Mouse (Mus musculus) 3T3-L1 (cell line): ENCODE results near the gene Snx20.

Experiments
- DNase-seq: peaks from one replicate; pipeline ENCODE4 v3.0.0-alpha.2; 2015; ENCODE audit warnings: low read depth, low spot score

Snx20 gene

DNA sequence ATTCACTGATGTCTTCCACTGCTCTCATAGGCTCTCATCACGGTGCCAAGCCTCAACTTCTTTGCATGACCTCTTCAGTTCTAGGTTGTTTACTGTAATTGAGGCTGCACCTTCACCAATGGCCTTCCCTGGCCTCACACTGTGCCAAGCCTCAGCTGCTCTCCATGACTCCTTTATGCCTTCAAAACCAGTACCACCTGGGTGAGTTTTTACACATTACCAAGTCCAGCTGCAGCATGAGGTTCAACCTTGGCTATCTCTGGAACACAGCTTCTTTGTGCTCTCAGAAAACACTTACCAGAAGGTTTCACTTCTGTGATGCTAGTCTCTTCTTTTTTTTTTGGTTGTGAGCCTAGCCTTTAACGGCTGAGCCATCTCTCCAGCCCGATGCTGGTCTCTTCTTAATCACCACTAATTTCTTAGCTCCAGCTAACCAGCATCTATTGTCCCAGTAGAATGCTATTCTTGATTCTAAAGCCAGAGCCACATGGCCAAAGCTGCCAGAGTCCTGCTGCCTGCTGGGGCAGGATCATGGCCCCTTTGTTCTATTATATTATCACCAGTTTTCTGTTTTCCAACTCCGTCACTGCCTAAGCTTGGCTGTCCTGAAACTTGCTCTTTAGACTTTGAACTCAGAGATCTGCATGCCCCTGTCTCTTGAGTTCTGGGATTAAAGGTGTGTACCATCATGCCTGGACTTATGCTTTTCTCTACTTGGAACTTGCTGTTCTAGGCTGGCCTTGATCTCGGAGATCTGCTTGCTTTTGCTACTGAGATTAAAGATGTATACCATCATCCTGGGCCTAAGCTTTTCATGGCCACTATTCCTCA lies 7.0 kb upstream of the Snx20 start:
- no peak for DNase-seq

DNA sequence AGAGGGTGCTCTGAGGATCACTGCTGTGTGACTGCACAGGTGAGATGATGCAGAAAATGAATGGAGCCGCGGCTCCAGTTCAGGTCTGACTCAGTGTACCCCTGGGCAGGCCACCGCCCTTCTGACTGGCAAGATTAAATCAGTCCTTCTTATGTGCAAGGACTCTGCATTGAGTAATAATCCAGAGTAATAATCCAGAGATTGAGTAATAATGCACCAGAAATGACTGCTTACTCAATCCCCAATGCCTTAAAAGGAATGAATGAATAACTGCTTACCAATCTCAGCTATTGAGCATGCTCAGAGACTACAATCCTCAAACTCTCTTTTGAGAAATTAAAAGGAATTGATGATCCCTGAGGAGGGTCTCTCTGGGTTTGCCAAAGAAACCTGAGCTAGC lies 3.0 kb upstream of the Snx20 start:
- DNase-seq: no peak

DNA sequence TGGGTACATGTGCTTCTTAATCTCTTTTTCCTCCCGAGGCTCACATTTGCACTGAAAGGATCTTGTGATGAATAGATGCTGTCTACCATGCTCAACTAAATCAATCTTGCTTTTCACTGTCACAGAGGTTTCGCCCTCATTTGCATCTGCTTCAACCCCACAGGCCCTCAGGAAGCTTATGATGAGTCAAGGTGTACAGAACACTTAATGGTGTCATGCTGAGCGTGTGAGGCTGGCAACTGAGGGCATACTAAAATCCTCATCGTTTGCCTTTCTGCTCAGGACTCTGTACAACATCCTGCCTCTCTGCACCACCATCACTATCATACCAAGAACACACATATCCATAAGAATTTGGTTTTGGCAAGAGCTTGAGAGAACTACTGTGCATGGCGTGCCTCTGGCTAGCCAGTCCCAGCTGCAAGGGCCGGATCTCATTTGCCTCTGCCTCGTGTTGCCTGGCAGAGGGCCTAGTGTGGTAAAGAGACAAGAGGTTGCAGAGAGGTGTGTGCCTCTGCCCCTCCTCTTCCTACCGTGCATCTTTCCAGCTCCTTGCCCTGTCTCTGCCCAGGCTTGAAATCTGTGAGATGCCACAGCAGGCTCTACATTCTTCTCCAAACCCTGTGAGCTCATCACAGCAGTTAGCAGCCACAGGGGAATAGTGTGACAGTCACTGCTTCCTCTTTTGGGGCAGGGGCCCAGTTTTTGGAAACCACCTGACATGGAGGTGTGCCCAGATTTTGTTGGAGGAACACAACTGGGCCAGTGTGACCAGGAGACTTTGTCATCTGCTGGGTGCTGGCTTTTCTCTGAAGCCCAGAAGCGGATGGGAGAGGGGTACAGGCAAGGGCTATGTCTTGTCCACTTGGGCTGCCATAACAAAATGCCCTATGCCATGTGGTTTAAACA lies 1.4 kb upstream of the Snx20 start:
- peak; percentile 34 for DNase-seq

DNA sequence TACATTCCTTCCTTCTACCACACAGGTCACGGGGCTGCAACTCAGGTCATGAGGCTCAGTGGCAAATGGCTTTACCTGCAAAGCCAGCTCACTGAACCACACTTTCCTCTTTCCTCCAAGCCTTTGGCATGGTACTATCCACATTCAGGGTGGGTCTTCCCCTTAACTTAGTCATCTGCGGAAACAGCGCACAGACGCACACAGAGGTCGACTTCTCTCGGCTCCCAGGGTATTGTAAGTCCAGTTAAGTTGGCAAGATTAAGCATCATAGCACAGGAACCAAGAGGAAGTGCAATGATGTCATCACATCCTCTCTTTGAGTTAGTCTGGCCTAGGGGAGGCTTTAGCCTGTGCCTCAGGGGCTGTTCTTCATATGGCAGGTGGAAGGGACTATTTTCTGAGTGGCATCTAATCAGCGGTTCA lies 2.6 kb downstream of the Snx20 start:
- no peak for DNase-seq

- DNase-seq: peak; percentile 68
Observed at GRCm38 (mm10) chr8:88631081-88631480, 4.8 kb downstream of the Snx20 start.

DNA sequence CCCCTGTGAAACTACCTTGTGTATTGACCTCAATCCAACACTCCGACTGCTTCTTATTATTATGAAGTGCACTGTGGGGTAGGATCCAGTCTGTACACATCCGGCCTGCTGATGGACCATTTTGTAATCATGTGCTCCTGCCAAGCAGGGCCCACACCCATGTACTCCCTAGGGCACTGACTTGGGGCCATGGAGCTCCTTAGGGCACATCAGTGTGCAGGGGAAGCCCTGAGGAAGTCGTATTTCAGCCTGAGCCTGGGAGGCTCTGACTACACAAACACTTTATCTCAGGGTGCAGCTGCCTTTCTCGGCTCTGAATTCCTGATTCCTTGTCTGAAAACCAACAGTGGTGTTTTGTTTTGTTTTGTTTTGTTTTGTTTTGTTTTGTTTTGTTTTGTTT lies 5.7 kb downstream of the Snx20 start:
- peak; percentile 12 for DNase-seq

DNA sequence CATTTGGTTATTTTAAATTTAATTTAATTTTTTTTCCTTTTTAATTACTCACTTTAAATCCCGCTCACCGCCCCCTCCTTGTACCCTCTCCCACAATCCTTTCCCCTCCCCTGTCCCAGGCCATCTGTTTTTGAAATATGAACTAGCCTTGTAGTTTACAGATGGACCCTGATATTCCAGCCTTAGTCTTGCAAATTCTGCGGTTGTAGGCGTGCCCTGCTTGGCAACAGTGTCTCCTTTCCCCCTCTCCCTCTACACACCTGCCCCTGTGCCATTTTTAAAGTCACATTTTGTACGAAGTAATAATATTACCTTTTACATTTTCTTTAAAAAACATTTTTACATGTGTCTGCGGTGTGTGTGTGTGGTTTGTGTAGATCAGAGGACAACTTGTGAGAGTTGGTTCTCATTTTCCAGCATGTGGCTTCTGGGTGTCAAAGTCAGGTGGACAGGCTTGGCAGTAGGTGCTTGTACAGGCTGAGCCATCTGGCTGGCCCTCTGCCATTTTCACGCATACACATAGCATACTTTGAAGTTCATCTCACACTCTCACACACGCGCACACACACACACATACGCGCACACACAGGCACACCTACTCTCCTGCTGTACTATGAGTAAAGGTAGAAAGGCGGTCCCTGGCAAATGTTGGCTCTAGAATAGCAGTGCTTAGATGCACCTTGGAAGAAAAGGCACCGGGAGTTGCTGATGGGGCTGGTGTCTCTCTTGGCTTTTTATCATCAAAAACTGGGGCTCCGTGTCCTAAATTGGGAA lies 7.7 kb downstream of the Snx20 start:
- no peak for DNase-seq

DNA sequence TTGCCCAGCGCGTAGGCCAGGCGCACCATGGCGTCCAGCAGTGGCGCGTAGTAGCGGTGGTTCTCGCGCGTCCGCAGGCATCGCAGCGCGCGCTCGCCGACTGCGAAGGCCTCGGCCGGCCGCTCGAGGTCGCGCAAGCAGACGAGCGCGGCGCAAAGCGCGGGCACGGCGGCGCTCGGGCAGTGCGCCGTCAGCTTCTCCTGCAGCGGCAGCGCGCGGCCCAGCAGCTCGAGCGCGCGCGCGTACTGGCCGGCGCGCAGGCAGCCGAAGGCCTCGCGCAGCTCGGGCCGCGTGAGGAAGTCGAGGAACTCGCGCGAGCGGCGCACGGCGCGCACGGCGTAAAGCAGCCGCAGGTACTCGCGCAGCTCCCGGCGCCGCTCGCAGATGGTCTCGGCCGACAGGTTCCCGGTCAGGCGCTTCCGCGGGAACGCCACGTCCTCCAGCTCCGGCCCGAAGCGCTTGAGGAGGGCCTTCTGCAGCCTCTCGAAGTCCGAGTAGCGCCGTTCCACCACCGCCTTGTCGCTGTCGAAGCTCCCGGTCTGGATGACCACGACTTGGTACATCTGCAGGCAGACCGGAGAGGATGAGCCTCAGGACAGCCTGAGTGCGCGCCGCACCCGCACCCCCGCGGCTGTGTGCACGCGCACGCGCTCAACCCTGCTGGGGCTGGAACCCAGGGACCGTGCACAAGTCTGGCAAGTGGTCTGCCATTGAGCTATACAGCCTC lies 8.5 kb downstream of the Snx20 start:
- DNase-seq: no peak

DNA sequence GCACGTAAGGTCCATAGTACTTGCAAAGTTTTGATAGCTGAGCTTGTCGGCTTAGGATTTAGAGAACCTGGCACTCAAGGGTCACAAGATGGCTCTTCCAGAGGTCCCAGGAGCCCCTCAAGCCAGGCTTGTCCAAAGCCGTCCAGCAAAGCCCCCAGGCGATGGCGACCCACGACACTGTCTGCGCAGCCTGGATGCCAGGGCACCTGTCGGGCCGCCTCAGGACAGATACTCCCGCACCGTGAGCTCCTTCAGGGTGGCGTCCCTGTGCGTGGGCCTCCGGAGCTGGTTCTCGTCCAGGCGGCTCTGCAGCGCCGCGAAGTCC lies 9.0 kb downstream of the Snx20 start:
- no peak for DNase-seq

DNA sequence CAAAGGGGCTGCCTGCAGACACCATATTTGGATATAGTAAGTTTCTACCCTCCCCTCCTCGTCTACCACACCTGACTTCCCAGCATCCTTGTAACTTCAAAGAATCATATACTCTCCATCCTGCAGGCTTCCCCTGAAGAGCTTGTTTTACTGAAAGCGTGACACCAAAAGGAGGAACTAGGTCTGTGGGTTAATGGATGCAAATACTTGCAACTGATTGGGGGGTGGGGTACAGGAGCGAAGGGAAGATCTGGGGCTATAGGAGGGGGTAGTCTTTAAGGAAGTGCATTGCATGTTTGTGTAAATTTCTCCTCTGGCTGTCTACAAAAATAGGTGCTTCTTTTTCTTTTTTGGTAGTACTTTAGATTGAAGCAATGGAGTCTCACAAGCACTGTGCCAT lies 9.5 kb downstream of the Snx20 start:
- DNase-seq: no peak

DNA sequence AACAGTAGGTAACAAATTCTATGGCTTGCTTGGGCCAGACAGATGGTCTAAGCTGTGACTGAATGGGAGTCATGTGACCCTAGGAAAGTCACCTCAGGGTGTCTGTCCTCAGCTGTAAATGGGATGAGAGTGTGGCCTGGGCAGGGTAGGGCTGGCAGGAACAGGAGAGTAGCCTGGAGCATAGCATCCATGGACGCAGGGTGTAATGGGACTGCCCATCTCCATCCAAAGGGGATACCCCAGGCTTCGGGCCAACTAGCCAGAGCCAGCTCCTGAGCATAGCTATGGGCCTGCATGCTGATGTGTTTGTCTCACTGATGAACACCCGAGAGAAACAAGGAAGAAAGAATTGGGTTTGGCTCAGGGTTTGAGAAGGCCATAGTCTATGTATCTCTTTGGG lies 11.7 kb downstream of the Snx20 start:
- DNase-seq: no peak

DNA sequence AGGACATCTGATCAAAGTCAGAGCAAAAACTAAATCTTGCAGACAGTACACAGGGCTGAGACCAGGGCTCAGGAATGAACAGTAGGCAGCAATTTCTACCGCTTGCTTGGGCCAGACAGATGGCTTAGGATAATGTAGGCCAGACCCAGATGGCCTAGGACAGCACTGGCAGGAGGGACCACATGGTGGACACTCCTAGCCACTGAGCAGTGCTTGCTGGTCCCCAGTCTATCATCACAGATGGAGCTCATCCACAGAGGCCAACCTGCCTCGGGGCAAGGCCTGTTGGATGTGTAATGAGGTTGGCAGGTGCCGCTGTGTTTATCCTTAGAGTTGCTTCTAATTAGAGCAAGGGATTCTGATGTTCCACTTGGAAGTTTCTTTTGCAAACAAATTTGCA lies 12.6 kb downstream of the Snx20 start:
- no peak for DNase-seq

DNA sequence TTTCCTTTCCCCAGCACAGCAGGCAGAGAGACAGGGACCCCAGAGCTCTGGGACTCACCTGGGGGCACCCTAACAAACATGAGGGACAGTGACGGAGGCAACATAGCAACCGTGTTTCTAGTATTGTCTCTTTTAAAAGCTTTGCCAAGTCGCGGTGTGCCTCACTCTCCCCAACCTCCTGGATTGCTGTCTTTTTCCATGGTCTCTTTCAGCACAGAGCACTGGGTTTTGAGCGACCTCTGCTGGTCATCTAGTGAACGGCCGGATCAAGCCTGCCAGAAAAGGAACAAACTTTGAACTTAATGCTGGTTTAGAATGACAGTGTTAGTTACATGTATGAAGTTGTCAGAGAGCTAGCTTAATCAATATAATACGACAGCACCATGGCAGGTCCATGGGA lies 14.5 kb downstream of the Snx20 start:
- DNase-seq: peak; percentile 79

DNA sequence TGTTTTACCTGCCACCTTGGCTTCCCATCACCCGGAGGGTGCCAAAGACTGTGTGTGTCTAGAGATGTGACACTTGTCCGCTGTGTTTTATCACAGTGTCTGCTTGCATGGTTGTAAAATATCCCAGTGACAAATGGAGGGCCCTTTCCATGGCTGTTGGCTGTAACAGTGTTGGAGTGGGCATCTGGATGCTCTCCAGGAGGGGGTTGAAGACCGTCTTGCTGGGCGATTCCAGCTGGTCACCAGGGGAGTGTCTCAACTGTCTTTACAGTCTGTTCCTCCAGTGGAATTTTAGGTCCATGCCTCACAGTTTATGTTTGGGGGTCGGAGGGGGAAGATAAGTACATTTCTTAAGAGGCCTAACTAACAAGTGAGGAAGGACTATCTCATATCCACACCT lies 15.0 kb downstream of the Snx20 start:
- DNase-seq: no peak

DNA sequence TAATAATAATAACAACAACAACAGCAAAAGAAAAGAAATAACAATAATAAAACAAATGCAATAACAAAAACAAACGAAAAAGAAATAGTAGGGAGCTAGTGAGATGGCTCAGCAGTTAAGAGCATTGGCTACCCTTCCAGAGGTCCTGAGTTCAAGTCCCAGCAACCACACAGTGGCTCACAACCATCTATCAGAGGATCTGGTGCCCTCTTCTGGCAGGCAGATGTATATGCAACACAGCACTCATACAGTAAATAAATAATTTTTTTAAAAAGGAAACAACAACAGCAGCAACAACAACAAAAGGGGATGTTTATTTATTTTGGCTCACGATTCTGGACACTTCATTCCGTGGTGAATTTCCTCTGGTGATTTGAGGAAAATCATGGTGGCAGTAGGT lies 16.4 kb downstream of the Snx20 start:
- peak; percentile 55 for DNase-seq

- no peak for DNase-seq
Observed at GRCm38 (mm10) chr8:88618612-88619011, 17.3 kb downstream of the Snx20 start.

DNA sequence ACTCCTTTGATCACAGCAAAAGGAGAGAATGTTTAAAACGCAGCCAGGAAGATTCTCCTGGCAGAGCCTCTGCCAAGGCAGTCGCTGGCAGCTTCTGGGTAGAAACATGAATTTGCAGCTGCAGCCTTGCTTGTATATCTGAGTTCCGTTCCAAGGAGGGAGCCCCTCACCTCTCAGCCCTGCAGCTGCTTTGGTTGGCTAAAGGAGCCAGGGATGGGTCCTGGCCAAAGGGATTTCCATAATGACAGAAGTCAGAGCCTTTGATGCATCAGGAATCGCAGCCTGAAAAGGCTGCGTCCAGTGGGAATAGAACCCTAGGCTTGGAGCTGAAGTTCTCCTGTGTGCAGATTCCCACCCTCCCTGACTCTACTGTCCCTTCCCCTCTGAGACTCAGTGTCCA lies 20.9 kb downstream of the Snx20 start:
- no peak for DNase-seq

- DNase-seq: no peak
Observed at GRCm38 (mm10) chr8:88610271-88610670, 25.7 kb downstream of the Snx20 start.

DNA sequence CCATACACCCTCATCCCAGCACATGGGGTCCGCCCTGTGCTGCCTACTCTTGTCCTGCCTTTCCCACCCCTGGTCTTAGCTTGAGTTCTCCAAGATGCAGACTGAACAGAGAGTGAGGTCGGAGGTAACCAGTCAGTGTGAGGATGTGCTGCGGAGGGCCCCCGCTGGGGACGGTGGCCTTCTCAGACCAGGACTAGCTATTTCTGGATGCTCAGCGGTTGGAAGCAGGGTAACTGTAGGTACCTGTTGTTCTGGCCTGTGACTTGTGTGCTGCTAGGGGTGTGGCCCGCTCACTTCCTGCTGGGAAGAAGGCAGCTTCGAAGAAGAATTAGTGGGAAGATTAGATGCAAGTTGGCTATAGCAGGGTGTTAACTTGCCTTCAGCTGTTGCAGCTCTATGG lies 26.9 kb downstream of the Snx20 start:
- DNase-seq: no peak

DNA sequence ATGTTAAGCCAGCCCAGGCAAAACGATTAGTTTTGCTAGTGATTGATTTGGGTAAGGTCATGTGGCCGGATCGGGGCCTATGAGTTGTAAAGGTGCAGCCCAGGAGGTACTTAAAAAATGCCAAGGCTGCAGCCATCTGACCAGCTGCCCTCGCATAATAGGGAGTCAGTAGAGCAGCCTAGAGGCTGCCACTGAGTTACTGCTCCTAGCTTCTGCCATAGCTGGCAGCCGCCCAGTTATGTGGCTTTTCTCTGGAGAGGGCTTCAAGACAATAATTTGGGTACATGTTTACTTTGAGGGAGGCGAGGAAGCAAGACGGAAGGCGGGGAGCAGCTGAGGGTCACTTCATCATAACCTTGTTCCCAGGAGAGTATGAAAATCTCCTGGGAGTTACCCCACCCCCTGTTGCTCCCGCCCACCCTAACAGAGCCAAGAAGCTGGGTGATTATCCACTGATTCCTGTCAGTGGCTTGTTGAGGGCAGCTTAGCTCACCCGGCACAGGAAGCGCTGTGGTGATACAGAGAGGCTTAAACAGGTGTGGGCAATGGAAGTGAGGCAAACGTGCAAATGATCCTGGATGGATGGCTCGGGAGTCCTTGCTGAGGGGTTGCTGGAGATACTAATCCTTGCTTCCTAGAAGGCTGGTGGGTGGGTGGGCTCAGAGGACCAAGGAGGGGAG lies 30.4 kb downstream of the Snx20 start:
- no peak for DNase-seq
